Mouse (Mus musculus) layer of hippocampus, postnatal 14 days (tissue): Measurements from ENCODE around the gene Dchs1. TPM values are rescaled to one million over a fixed set of nuclear protein-coding genes. Genes with fewer than 3 reads are reported as not detected.

ENCODE experiments used
- DNase-seq, 2 experiments: peaks; one replicate each; pipeline ENCODE4 v3.0.0; 2021 to 2022; ENCODE audit warnings: low spot score in 2 of 2, mixed read lengths in 1 of 2
- total RNA-seq, 2 experiments: library from RNA; stranded (reverse); gene quantifications; 2 replicates each; pipeline ENCODE4 v1.2.3; 2021

The Dchs1 gene
- total RNA-seq, 2 experiments from 2014 or later: 26.9 to 30.3 TPM

DNA sequence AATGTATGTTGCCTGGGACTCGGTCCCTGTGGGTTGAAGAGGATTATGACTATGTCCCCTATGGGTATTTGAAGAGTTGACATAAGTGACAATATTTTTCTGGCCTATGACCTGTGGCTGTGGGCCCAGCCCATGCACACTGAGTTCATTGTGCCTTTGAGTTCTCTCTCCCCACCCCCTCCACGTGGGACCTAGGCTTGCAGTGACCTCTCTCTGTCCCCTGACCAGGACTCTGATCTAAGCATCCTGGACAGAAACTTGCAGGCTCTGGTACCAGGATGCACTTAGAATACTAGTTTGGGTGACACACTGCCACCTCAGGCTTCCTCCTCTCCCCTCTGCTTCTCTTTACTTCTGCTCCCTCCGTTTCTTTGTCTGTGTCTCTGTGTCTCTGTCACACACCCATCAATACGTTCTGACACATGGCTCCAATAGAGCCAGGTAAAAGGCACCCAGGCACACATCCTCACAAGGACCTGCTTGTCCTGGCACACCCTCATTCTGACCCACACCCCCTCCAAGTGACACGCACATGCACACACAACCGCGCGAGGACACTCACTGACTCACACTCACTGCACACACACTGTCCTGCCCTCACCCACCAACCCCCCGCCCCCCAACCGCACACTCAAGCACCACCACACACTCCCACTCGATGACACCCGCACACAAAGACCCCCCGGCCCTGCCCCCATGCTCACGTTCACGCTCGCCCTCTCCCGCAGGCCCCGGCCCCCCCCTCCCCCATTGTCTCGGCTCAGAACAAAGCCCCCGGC lies 759 bp downstream of the Dchs1 start:
- DNase-seq: no peak

DNA sequence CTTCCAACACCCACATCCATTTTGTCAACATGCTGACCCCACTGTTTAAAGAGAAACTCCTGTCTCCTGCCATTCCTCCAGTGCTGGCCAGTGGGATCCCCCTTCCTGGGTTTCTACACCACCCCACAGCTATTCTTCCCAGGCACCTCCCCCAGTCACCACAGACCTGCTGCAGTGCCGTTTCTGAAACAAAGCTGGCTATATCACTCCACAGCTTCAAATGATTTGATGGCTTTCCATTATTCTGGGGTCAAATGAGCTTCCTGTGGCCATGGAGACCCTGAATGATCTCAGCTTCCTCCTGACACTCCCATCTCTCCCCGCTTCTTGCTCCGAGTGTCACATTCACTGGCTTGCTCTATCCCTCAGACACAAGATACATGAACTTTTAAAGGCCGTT lies 2.9 kb downstream of the Dchs1 start:
- DNase-seq: no peak

DNA sequence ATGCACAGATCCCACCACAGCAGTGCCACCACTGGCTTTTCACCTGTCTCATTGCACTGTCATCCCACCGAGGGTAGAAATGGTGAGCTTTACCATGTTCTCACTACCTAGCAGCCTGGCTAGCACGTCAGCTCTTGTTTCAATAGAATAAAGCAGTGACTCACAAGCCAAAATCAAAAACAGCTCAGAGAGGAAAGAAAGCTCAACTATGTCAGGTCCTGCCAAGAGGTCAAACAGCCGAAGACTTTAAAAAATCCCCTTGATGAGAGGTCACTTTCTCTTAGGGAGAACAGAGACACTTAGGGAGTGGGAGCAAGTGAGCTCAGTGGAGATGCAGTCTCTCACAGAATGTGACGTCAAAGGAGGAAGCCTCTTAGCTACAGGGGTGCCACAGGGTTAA lies 3.6 kb downstream of the Dchs1 start:
- no peak for DNase-seq

DNA sequence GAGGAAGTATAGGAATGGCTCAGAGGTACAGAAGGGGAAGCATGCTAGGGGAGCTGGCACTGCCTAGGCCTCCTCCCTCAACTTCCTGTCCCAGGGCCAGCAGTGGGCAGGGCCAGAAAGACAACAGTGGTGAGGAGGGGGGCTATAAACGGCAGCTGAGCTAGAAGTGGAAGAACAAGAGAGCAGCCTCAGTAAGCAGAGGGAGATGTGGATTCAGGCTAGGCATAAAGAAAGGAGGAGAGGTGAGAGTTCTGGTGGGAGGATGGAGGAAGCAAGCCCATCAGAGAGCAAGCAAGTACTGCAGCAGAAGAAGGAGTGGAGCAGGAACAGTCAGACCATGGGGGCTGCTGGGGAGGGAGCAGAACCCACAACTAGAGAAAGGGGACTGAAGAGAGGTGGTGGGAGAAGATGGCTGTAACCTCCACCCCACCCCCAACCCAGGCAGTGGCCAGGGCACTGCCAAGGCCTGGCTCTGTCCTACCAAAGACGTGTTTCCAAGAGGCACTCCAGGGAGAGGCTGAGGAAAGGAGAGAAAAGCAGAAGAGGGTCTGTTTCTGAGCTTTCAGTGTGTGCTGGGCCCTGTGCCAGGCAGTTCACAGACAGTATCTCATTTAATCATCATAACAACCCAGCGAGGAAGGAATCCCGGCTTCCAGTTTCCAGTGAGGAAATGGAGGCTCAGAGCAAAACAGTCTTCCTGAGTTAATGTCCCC lies 8.7 kb downstream of the Dchs1 start:
- DNase-seq: no peak

DNA sequence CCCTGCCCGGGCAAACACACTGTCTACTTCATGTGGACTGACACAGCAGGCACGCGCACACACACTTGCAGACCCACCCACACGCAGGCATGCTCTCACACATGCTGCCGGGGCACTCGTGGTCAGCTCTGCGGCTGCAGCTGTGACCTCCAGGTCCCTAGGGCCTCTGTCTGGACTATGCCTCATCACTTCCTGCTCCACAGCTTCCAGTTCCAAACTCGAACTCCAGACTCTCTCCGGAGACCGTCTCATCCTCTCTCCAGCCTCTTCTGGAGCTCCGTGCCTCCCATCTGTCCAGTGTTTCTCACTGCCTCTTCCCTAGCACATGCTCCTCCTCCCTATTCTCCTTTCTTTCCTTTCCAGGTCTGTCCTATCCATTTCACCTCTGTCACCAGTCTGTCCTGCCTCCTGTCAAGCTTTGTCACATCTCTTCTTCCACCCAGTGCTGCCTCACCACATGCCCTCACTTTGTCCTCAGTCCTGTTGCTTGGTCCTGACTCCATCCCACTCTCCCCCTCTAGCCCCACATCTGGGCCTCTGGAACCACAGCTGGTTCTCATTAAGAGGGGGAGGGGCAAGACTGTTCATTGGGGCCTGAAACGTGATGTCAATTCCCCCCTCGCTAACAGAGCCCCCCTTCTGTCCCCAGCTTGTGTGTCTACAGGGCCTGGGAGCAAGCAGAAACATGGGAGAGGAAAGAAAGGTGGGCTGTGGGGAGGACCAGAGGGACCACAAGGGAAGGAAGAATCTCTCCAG lies 9.5 kb downstream of the Dchs1 start:
- no peak for DNase-seq

DNA sequence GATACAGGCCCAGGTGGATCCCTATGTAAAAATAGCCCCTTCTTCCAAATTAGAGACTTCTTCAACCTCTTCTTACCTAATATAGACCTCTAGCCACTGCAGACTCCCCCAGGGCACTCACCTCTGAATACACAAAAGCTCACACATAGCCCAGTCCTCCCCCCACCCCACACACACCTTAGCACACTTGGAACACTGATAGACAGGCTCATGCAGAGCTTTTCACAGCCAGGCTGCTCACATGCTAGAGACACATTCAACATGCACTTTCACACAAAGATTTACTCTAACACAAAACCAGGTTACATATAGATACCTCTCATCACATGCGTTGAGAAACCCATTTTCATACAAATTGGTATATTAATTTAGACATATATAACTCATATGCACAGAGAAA lies 10.1 kb downstream of the Dchs1 start:
- no peak for DNase-seq

DNA sequence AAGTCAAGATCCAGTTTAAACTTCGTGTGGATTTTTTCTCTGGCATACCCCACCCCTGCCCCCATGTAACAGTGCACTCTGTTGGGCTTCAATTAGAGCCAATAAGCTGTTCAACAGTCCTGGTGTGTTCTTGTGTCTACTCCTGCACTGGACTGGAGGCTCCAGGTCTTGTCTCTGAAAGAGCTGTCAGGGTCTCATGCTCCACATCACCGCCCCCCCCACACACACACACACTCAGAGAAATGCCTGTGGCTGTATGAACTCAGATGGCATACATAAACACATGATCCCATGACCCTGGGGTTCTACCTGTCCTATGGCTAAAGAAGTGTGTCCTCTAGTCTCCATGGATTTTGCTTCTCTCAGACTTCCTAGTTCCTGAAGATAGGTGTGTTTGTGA lies 11.4 kb downstream of the Dchs1 start:
- DNase-seq: no peak

DNA sequence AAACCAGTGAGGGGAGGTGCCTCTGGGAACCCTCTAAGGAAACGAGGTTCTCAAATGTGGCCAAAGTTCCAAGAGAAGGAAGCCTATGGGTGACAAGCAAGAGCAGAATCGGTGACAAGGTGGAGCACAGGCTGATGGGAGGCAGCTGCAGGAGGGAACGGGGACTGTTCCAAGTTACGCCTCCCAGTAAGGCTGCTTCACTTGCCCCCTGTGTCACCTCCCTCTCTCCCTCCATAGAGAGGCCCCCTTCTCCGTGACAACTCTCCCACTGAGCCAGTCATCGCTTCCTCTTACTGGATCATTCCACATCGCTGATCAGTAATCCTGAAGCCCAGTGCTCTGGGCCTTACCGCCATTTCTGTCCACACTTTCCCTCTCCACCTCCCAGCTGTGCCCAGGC lies 12.8 kb downstream of the Dchs1 start:
- DNase-seq: no peak

DNA sequence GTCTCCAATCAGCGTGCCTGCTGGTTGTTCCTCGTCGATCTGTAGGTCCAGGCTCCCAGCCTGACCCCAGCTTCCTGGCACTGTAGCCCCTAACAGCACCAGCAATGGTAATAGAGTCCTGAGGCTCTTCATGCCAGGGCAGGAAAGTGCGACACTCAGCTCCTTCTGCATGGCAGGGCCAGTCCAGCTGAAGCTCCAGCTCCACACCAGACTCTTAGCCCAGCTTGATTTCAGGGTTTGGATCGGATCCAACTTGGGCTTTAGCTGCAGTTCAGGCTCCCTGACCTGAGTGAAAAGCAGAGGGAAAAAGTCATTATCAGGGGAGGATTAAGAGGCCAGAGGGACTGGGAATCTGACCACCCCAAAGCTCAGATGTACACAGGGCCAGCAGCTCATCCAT lies 14.4 kb downstream of the Dchs1 start:
- no peak for DNase-seq

DNA sequence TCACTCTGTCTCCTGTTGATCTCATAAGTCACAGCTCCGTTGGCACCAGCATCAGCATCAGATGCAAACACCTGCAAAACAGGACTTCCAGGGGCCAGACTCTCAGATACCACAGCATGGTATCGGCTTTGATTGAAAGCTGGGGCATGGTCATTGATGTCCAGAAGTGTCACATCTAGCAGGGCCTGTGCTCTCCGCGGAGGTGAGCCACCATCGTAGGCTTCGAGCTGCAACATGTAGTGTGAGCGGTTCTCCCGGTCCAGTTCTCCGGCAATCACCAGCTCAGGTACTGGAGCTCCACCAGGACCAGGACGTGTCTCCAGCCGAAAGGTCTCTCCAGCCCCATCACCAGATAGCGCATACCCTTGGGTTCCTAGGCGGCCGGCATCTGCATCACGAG lies 15.1 kb downstream of the Dchs1 start:
- DNase-seq: no peak

DNA sequence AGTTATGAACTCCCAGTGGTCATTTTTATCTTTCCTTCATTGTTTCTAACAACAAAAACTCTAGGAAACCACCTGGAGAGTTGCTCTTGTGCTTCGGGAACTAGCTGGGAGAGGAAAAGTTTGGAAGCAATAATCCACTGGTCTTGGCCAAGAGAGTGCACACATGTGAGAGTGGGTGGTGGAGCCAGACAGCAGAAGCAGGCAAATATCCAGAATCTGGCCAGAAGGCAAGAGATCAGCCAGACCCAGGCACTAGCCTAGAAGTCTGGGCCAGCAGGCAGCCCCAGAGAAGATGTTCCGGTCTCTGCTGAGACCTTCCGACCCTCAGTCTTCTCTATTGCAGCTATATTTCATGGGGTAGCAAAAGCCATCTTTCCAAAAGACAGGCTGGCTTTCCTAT lies 17.5 kb downstream of the Dchs1 start:
- no peak for DNase-seq

DNA sequence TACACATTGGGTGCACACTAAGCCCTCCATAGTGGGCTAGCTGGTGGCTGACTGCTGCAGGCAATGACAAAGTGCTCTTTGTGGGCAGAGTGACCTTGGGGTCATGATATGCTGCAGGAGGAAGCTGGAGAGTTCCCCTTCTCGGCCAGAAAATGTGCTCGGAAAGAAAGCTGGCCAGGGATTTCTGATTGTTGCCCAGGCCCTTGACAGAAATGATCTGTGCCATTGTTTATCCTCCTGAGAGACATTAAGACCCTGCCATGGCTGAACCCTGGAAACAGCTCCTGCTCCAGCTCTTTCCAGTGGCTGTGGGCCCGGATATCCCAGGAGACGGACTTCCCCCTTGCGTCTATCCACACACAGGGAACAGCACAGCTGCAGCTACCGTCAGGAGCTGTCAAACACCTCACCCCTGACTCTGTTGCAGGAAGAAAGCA lies 19.7 kb downstream of the Dchs1 start:
- no peak for DNase-seq

DNA sequence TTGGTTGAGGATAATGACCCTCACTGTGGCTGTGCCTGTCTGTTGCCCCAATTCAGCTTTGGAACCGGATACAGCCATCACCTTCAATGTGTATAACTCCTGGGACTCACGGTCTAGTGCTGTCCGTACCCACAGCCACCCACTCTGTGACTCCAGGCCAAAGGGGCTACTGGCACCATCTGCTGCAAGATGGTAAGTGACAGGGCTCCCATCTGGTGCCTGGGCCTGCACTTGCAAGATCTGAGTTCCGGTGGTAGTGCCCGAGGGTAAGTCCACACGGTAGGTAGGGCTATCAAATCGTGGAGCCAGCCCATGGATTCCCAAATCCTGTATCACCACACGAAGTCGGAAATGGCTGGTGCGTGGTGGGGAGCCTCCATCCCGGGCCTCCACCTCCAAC lies 23.1 kb downstream of the Dchs1 start:
- DNase-seq: no peak

DNA sequence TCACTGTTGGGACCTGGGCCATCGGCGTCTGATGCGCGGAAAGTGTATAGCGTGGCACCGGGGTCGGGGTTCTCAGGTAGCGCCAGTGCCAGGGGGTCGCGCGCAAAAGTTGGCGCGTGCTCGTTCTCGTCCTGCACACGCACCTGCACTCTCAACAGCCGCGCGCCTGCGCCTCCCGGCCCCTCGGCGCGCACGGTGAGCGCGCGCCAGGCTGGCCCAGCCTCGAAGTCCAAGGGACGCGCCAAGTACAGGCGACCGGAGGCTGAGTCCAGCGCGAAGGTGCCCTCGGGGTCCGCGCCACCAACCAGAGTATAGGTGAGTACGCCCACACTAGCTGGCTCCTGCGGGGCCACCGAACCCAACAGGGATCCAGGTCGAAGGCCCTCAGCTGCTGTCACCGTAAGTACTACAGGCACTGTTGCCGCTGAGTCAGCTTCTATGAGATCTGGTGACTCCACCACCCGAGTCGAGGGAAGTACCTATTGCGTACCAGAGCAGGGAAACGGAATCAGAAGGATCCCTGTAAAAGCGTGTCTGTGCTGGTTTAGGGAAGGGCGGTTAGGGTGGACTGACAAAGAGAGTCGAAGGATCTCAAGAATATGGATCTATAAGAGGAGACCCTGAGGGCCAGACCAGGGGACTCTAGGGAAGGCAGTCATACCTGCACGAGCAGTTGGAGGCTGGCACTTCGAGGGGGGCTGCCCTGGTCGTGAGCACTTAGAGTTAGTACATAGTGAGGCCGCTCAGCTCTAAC lies 24.8 kb downstream of the Dchs1 start:
- DNase-seq: no peak

DNA sequence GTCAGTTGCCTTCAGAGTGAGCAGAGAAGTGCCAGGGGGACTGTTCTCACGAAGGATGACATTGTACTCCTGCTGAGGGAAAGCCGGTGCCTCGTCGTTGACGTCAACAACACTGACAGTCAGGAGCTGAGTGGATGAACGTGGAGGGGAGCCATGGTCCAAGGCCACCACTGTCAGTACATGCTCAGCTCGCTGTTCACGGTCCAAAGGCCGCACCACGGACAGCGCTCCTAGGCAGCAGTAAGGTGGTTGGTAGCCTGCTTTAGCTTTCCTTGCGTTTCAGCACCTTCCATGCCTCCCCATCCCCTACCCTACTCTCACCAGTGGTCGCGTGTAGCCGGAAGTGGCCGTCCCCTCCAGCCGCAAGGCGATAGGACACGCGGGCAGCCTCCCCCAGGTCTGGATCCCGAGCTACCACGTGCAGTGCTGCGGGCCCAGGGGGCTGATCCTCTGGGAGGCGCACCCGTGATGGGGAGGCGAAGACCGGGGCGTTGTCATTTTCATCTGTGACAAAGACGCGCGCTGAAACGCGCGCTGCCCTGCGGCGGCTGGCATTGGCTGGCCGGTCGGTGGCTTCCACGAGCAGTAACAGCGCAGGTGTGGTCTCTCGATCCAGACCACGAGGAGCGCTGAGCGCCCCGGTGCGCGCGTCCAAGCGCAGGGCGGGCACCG lies 25.5 kb downstream of the Dchs1 start:
- no peak for DNase-seq

DNA sequence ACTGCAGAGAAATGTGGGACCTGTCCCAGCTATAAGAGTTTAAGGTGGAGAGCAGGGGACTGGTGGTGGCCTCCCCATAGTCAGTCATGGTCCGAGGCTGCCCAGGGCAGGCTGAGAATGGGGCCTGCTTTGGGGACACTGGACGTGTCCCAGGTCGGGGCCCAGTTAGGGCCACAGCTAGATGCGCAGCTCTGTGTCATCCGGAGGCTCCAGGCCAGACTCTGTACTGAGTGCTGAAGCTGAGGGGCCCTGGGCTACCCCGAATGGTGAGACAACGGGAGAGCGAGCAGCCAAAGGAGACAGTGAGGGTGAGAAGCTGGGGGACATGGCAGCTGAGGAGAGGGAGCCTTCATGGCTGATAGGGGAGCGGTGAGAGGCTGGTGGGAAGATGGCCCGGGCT lies 34.2 kb downstream of the Dchs1 start:
- DNase-seq: no peak

DNA sequence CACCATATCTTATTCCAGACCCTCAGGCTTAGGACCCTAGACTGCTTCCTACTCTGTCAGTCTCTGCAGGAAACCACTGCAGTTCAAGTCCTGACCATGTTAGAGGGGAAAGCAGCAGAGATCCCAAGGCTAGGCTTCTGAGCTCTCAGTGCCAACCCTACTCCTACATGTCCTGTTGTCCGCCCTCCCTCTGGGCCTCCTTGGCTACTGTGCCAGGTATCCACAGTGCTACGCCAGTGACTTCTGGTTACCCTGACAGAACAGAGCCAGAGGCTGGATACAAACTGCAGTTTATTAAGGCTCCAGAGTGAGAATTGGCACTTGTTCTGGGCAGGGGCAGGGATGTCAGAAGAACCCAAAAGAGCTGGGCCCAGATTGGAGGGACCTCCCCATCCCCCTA lies 34.7 kb downstream of the Dchs1 start:
- DNase-seq: no peak

DNA sequence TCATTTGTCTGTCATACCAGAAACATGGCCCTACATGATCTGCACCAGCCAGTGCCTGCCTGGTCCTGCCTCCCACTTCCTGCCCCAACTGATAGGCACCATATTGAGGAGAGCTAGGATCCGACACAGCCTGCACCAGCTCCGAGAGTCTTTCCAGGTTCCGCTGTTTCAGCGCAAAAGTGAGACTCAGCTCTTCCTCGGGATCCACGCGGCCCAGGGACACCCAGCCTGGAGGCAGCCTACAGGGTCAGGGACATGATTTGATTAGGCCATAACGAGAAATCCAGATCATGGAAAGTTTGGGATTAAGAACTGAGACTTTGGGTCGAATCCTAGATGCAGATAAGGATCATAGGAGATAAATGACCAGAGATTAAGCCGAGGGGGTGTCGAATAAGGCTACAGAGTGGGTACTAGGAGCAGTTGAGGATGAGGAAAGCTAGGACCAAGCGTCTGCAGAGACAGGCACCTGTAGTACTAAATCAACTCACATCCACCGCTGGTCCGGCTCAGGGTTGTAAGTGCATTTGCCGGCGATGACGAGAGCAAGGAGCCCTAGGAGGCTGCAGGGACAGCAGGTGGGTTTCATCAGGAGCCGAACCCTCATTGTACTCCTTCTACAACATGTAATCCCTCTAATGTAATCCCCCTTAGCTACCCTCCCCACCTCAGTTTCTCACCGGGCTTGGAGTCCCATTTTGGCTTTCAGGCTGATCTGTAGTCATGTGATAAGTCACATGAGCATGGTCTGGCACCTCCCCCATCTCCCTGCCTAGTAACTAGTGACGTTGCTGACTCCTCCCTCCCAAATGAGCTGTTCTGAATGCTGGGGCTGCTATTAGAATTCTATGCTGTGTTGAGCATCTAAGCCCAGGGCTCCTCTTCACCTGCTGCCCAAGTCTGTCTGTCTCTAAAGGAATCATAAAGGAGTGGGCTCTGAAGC lies 35.7 kb downstream of the Dchs1 start, which contains the start of gene Tpp1:
Tpp1 (minus strand) TSS at position 745 of the 943 bp plus-strand sequence.
- peak; percentile 91 to 97 for DNase-seq

DNA sequence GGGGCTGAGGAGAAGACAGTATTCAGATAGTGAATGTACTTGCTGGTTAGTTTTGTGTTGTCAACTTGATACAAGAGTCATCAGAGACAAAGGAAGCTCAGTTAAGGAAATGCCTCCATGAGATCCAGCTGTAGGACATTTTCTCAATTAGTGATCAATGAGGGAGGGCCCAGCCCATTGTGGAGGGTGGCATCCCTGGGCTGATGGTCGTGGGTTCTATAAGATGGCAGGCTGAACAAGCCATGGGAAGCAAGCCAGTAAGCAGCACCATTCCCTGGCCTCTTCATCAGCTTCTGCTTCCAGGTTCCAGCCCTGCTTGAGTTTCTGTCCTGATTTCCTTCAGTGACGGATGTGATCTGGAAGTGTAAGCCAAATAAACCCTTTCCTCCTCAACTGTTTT lies 39.7 kb downstream of the Dchs1 start:
- no peak for DNase-seq
